Mouse (Mus musculus): ENCODE data around the gene Tgfbi. TPM values are rescaled to one million over a fixed set of nuclear protein-coding genes. Genes with fewer than 3 reads are reported as not detected.
A peak's percentile ranks its signal among the peaks of the same experiment; 100 is the strongest.

Gene Tgfbi
- 116 and 133 TPM in 2 replicates for polyA plus RNA-seq (2015; fragmentation: Nextera tagmentation; extraction: Ambion mirVana)

- Histone ChIP-seq H3K9ac (ENCODE audit: low read depth, low read length) (peak within 1 kb of the TSS; percentile 51), H3K4me1 (replicated peaks; ENCODE audit: insufficient read depth, low read length) (peaks cover 36% of the 10 kb centered on the region), H3K4me3 (replicated peaks; ENCODE audit: low read depth, low read length) (peak within 1 kb of the TSS; percentile 48), H3K36me3 (ENCODE audit: insufficient read depth, low read length) (no peaks in the 10 kb centered on the region), H3K27ac (peak within 1 kb of the TSS; percentile 5; the same call in 1 of the 2 replicates), H3K4me2 (ENCODE audit: low read length) (peak within 1 kb of the TSS; percentile 77), H3K27me3 (ENCODE audit: insufficient read depth, low read length) (peaks cover 4% of the 10 kb centered on the region; the same call in 1 of the 2 replicates), H3K9me3 (replicated peaks; ENCODE audit: low read length) (no peaks in the 10 kb centered on the region)
- ATAC-seq (replicated peaks; ENCODE audit: low FRiP score, low read depth) (peak; percentile 57), DNase-seq (ENCODE audit: low spot score) (peak; percentile 87)
- no peak for TF ChIP-seq CTCF (IDR thresholded peaks at IDR 0.05; ENCODE audit: low read depth)
- 3% methylated on average over 34 of the region's 36 CpGs for WGBS
Observed at GRCm38 (mm10) chr13:56609103-56609856, at the start of gene Tgfbi. TSS of gene Tgfbi (plus strand) at chr13:56609523.

GRCm38 (mm10) chr13:56559841-56560370 lies 49.4 kb upstream of the Tgfbi start:
- no peak overlapping the region for H3K4me3 ChIP-seq (replicated peaks; ENCODE audit: low read depth, low read length)
- H3K9me3 ChIP-seq (replicated peaks; ENCODE audit: low read length) = no peaks in the 10 kb centered on the region
- 74% methylated on average over 6 of the region's 6 CpGs for WGBS
- ATAC-seq (replicated peaks; ENCODE audit: low FRiP score, low read depth) (no peak), DNase-seq (ENCODE audit: low spot score) (no peak)
- H3K27me3 ChIP-seq (ENCODE audit: insufficient read depth, low read length) = no peaks in the 10 kb centered on the region
- no peak overlapping the region for H3K9ac ChIP-seq (ENCODE audit: low read depth, low read length)
- no peak overlapping the region for H3K27ac ChIP-seq
- no peaks in the 10 kb centered on the region for H3K4me1 ChIP-seq (replicated peaks; ENCODE audit: insufficient read depth, low read length)
- no peak overlapping the region for H3K4me2 ChIP-seq (ENCODE audit: low read length)
- no peak for TF ChIP-seq CTCF (IDR thresholded peaks at IDR 0.05; ENCODE audit: low read depth)
- H3K36me3 ChIP-seq (ENCODE audit: insufficient read depth, low read length) = no peaks in the 10 kb centered on the region

GRCm38 (mm10) chr13:56561129-56561528 lies 48.2 kb upstream of the Tgfbi start:
- whole genome bisulfite sequencing = 61% methylated on average over 8 of the region's 8 CpGs
- H3K4me2 ChIP-seq (ENCODE audit: low read length) = no peak overlapping the region
- no peaks in the 10 kb centered on the region for H3K27me3 ChIP-seq (ENCODE audit: insufficient read depth, low read length)
- no peaks in the 10 kb centered on the region for H3K36me3 ChIP-seq (ENCODE audit: insufficient read depth, low read length)
- no peaks in the 10 kb centered on the region for H3K4me1 ChIP-seq (replicated peaks; ENCODE audit: insufficient read depth, low read length)
- no peak overlapping the region for H3K4me3 ChIP-seq (replicated peaks; ENCODE audit: low read depth, low read length)
- H3K9me3 ChIP-seq (replicated peaks; ENCODE audit: low read length) = no peaks in the 10 kb centered on the region
- H3K9ac ChIP-seq (ENCODE audit: low read depth, low read length) = no peak overlapping the region
- no peak overlapping the region for H3K27ac ChIP-seq
- no peak for TF ChIP-seq CTCF (IDR thresholded peaks at IDR 0.05; ENCODE audit: low read depth)
- no peak for ATAC-seq (replicated peaks; ENCODE audit: low FRiP score, low read depth)
- no peak for DNase-seq (ENCODE audit: low spot score)

GRCm38 (mm10) chr13:56563075-56563474 lies 46.2 kb upstream of the Tgfbi start:
- TF ChIP-seq CTCF (IDR thresholded peaks at IDR 0.05; ENCODE audit: low read depth) = peak; percentile 73
- Histone ChIP-seq H3K4me1 (replicated peaks; ENCODE audit: insufficient read depth, low read length) (no peaks in the 10 kb centered on the region), H3K4me3 (replicated peaks; ENCODE audit: low read depth, low read length) (no peak overlapping the region), H3K27ac (no peak overlapping the region), H3K9ac (ENCODE audit: low read depth, low read length) (no peak overlapping the region), H3K4me2 (ENCODE audit: low read length) (no peak overlapping the region), H3K27me3 (ENCODE audit: insufficient read depth, low read length) (no peaks in the 10 kb centered on the region), H3K36me3 (ENCODE audit: insufficient read depth, low read length) (no peaks in the 10 kb centered on the region), H3K9me3 (replicated peaks; ENCODE audit: low read length) (no peaks in the 10 kb centered on the region)
- 37% methylated on average over 6 of the region's 6 CpGs for WGBS
- DNase-seq (ENCODE audit: low spot score) (peak; percentile 74), ATAC-seq (replicated peaks; ENCODE audit: low FRiP score, low read depth) (no peak)

GRCm38 (mm10) chr13:56566336-56566735 lies 43.0 kb upstream of the Tgfbi start:
- Histone ChIP-seq H3K4me2 (ENCODE audit: low read length) (no peak overlapping the region), H3K4me1 (replicated peaks; ENCODE audit: insufficient read depth, low read length) (no peaks in the 10 kb centered on the region), H3K9ac (ENCODE audit: low read depth, low read length) (no peak overlapping the region), H3K27ac (no peak overlapping the region), H3K9me3 (replicated peaks; ENCODE audit: low read length) (no peaks in the 10 kb centered on the region), H3K36me3 (ENCODE audit: insufficient read depth, low read length) (no peaks in the 10 kb centered on the region), H3K27me3 (ENCODE audit: insufficient read depth, low read length) (no peaks in the 10 kb centered on the region), H3K4me3 (replicated peaks; ENCODE audit: low read depth, low read length) (no peak overlapping the region)
- no peak for TF ChIP-seq CTCF (IDR thresholded peaks at IDR 0.05; ENCODE audit: low read depth)
- WGBS = 29% methylated on average over 10 of the region's 10 CpGs
- no peak for ATAC-seq (replicated peaks; ENCODE audit: low FRiP score, low read depth)
- DNase-seq (ENCODE audit: low spot score) = peak; percentile 72

GRCm38 (mm10) chr13:56571645-56572044 lies 37.7 kb upstream of the Tgfbi start:
- 62% methylated on average over 8 of the region's 8 CpGs for WGBS
- H3K9ac ChIP-seq (ENCODE audit: low read depth, low read length) = no peak overlapping the region
- no peaks in the 10 kb centered on the region for H3K27me3 ChIP-seq (ENCODE audit: insufficient read depth, low read length)
- H3K4me2 ChIP-seq (ENCODE audit: low read length) = no peak overlapping the region
- no peak for ATAC-seq (replicated peaks; ENCODE audit: low FRiP score, low read depth)
- no peak overlapping the region for H3K4me3 ChIP-seq (replicated peaks; ENCODE audit: low read depth, low read length)
- no peaks in the 10 kb centered on the region for H3K9me3 ChIP-seq (replicated peaks; ENCODE audit: low read length)
- H3K27ac ChIP-seq = no peak overlapping the region
- no peak for TF ChIP-seq CTCF (IDR thresholded peaks at IDR 0.05; ENCODE audit: low read depth)
- H3K4me1 ChIP-seq (replicated peaks; ENCODE audit: insufficient read depth, low read length) = no peaks in the 10 kb centered on the region
- H3K36me3 ChIP-seq (ENCODE audit: insufficient read depth, low read length) = no peaks in the 10 kb centered on the region
- DNase-seq (ENCODE audit: low spot score) = no peak
